Mouse (Mus musculus): Measurements from ENCODE around the gene Mbtd1. TPM values are rescaled to one million over a fixed set of nuclear protein-coding genes. Genes with fewer than 3 reads are reported as not detected.

The Mbtd1 gene
- polyA plus RNA-seq, 1 experiment from 2014 or later: 44.1 TPM

DNA sequence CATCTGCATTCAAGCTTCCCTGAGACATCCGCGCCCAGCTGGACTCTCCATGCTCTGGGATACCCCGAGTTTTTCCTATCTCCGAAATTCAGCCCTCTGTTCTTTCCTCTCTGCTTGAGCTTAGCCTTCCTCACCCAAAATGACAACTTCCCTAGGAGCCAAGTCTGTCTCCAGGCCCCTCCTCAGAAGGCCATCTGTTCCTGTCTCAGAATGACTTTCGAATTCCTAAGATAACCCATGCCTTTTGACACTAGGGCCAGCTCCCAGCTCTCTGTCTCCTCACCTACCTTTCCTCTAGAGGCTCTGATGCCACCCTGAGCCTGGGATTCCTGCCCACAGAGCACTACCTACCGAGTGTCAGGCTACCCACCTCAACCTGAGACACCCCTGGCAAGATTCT, 70.5 kb downstream of the Mbtd1 start, which contains the start of gene Nme2:
Nme2 (minus strand) TSS at position 101 of the 400 bp plus-strand sequence.
- ATAC-seq: peak; percentile 7; the same call in 1 of the 2 replicates
- no peaks in the 10 kb centered on the region for H3K9me3 ChIP-seq (ENCODE audit: control insufficient read depth, low read length)
- H3K4me3 ChIP-seq (replicated peaks; ENCODE audit: low read length): peak within 1 kb of the TSS; percentile 71
- H3K4me2 ChIP-seq (ENCODE audit: low read length): peak within 1 kb of the TSS; percentile 75
- peak within 1 kb of the TSS; percentile 70 for H3K9ac ChIP-seq (replicated peaks; ENCODE audit: low read depth, low read length)
- 2% methylated on average over 6 of the region's 6 CpGs for whole genome bisulfite sequencing
- peaks cover 18% of the 10 kb centered on the region for H3K4me1 ChIP-seq (replicated peaks; ENCODE audit: control insufficient read depth, insufficient read depth, low read length)
- H3K36me3 ChIP-seq (ENCODE audit: control insufficient read depth, insufficient read depth): peaks cover 25% of the 10 kb centered on the region
- no peaks in the 10 kb centered on the region for H3K27me3 ChIP-seq (replicated peaks; ENCODE audit: control insufficient read depth, insufficient read depth, low read length)
- peak within 1 kb of the TSS; percentile 87 for H3K27ac ChIP-seq (ENCODE audit: low read length)

DNA sequence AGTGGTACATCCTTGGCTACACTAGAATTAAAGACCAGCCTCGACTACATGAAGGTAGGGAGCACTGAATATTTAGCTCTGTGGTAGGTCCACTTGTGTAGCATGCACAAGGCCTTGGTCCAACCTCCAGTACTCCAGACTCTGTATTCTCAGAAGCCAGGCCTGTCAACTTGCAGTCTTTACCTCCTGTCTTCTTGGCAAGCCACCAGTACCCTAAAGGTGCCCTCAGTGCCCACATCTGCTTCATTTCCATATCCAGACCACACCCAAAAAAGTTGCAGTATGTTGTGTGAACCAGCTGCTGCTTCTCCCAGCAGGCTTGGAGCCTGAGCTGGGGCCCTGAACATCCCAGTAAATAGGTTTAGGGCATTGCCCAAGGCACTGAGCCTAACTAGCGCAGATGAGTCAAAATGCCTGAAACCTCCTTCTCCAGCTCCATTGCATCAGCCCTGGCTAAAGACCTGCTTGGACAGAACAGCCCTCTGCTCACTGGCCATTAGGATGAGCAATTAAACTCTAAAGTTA, 71.4 kb downstream of the Mbtd1 start:
- no peak overlapping the region for H3K9ac ChIP-seq (replicated peaks; ENCODE audit: low read depth, low read length)
- peaks cover 18% of the 10 kb centered on the region for H3K4me1 ChIP-seq (replicated peaks; ENCODE audit: control insufficient read depth, insufficient read depth, low read length)
- H3K27ac ChIP-seq (ENCODE audit: low read length): no peak overlapping the region
- peaks cover 30% of the 10 kb centered on the region for H3K36me3 ChIP-seq (ENCODE audit: control insufficient read depth, insufficient read depth)
- H3K4me3 ChIP-seq (replicated peaks; ENCODE audit: low read length): no peak overlapping the region
- H3K4me2 ChIP-seq (ENCODE audit: low read length): no peak overlapping the region
- 88% methylated on average over 2 of the region's 2 CpGs for WGBS
- H3K9me3 ChIP-seq (ENCODE audit: control insufficient read depth, low read length): no peaks in the 10 kb centered on the region
- no peak for ATAC-seq
- H3K27me3 ChIP-seq (replicated peaks; ENCODE audit: control insufficient read depth, insufficient read depth, low read length): no peaks in the 10 kb centered on the region

DNA sequence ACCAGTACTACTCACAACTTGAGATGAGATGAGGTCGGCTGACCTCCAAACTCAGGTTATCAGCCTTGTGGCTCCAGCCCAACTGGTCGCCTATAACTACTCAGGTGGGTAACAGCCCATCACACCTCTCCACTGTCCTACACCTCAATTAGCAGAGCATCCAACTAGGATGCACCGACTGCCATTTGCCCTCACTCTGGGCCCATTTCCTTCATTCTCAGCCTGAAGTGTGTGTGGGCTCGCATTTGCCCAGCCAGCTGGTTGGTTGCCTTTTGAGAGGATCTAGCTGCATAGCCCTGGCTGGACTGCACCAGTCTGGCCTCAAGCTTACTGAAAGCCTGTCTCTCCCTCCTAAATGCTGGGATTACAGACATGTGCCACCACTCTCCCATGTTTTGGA, 72.1 kb downstream of the Mbtd1 start:
- H3K27ac ChIP-seq (ENCODE audit: low read length): no peak overlapping the region
- whole genome bisulfite sequencing: 88% methylated on average over 4 of the region's 4 CpGs

DNA sequence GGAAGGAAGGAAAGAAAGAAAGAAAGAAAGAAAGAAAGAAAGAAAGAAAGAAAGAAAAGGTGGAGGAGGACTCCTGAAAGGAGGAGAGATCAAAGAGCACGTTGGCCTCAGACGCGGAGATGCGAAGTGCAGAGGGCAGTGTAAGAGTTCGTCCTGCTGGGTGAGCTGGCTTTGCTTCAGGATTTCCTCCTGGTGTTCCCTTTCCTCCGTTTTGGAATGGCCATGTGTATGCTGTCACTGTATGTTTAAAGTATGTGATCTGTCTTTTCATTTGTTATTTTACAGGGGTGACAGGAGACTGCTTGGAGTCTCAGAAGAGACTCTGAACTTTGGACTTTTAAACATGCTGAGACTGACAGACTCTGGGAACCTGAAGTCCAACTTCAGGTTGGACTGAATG, 75.8 kb downstream of the Mbtd1 start:
- Histone ChIP-seq H3K36me3 (ENCODE audit: control insufficient read depth, insufficient read depth) (peaks cover 54% of the 10 kb centered on the region), H3K4me3 (replicated peaks; ENCODE audit: low read length) (no peak overlapping the region), H3K27ac (ENCODE audit: low read length) (no peak overlapping the region), H3K4me1 (replicated peaks; ENCODE audit: control insufficient read depth, insufficient read depth, low read length) (peaks cover under 1% of the 10 kb centered on the region), H3K4me2 (ENCODE audit: low read length) (no peak overlapping the region), H3K9me3 (ENCODE audit: control insufficient read depth, low read length) (no peaks in the 10 kb centered on the region), H3K9ac (replicated peaks; ENCODE audit: low read depth, low read length) (no peak overlapping the region), H3K27me3 (replicated peaks; ENCODE audit: control insufficient read depth, insufficient read depth, low read length) (no peaks in the 10 kb centered on the region)
- 93% methylated on average over 6 of the region's 6 CpGs for WGBS
- ATAC-seq: no peak

More for the DNA sequence above, 72.1 kb downstream of the Mbtd1 start:
- peaks cover 18% of the 10 kb centered on the region for H3K4me1 ChIP-seq (replicated peaks; ENCODE audit: control insufficient read depth, insufficient read depth, low read length)
- peaks cover 36% of the 10 kb centered on the region for H3K36me3 ChIP-seq (ENCODE audit: control insufficient read depth, insufficient read depth)
- H3K4me3 ChIP-seq (replicated peaks; ENCODE audit: low read length): no peak overlapping the region
- H3K27me3 ChIP-seq (replicated peaks; ENCODE audit: control insufficient read depth, insufficient read depth, low read length): no peaks in the 10 kb centered on the region
- no peaks in the 10 kb centered on the region for H3K9me3 ChIP-seq (ENCODE audit: control insufficient read depth, low read length)
- no peak overlapping the region for H3K4me2 ChIP-seq (ENCODE audit: low read length)
- no peak for ATAC-seq
- no peak overlapping the region for H3K9ac ChIP-seq (replicated peaks; ENCODE audit: low read depth, low read length)

DNA sequence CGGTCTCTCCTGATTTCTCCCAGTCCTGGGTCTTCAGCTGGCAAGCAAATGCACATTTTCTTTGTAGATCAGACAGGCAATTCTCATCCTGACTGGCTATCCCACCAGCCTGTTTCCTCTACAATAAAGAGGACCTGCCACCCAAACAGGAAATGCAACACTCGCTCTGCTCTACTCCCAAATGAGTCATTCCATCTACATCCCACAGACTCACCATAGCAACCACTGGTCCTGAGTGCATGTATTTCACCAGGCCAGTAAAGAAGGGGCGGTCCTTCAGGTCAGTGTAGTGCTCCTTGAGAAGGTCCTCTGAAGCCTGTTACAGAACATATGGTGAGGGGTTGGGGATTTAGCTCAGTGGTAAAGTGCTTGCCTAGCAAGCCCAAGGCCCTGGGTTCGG, 77.4 kb downstream of the Mbtd1 start:
- no peak overlapping the region for H3K4me3 ChIP-seq (replicated peaks; ENCODE audit: low read length)
- peaks cover 8% of the 10 kb centered on the region for H3K4me1 ChIP-seq (replicated peaks; ENCODE audit: control insufficient read depth, insufficient read depth, low read length)
- H3K27ac ChIP-seq (ENCODE audit: low read length): no peak overlapping the region
- 79% methylated on average over 4 of the region's 4 CpGs for WGBS
- H3K9ac ChIP-seq (replicated peaks; ENCODE audit: low read depth, low read length): no peak overlapping the region
- H3K27me3 ChIP-seq (replicated peaks; ENCODE audit: control insufficient read depth, insufficient read depth, low read length): no peaks in the 10 kb centered on the region
- H3K4me2 ChIP-seq (ENCODE audit: low read length): no peak overlapping the region
- no peaks in the 10 kb centered on the region for H3K9me3 ChIP-seq (ENCODE audit: control insufficient read depth, low read length)
- H3K36me3 ChIP-seq (ENCODE audit: control insufficient read depth, insufficient read depth): peaks cover 54% of the 10 kb centered on the region
- ATAC-seq: no peak

DNA sequence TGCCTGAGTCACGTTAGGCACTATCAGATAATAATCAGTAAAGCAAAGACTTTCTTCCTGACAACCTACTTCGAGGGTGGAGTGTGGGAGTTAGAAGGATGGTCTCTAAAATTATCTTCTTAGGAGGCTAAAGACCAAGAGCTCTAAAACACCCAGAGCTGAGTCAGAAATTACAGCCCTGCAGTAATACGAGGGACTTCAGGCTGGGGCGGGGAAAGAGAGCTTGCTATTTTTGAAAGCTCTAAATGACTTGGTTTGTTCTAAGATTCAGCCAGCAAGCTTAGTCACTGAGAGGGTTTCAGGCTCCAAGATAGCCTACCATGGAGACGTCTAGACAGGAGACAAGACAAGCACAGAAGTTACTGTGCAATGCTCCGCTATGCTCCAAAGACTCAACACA, 79.7 kb downstream of the Mbtd1 start:
- Histone ChIP-seq H3K36me3 (ENCODE audit: control insufficient read depth, insufficient read depth) (peaks cover 35% of the 10 kb centered on the region), H3K4me1 (replicated peaks; ENCODE audit: control insufficient read depth, insufficient read depth, low read length) (peaks cover 13% of the 10 kb centered on the region), H3K27me3 (replicated peaks; ENCODE audit: control insufficient read depth, insufficient read depth, low read length) (no peaks in the 10 kb centered on the region), H3K9me3 (ENCODE audit: control insufficient read depth, low read length) (no peaks in the 10 kb centered on the region), H3K4me2 (ENCODE audit: low read length) (no peak overlapping the region), H3K9ac (replicated peaks; ENCODE audit: low read depth, low read length) (no peak overlapping the region), H3K4me3 (replicated peaks; ENCODE audit: low read length) (no peak overlapping the region), H3K27ac (ENCODE audit: low read length) (no peak overlapping the region)
- ATAC-seq: no peak
- 96% methylated on average over 6 of the region's 6 CpGs for WGBS

DNA sequence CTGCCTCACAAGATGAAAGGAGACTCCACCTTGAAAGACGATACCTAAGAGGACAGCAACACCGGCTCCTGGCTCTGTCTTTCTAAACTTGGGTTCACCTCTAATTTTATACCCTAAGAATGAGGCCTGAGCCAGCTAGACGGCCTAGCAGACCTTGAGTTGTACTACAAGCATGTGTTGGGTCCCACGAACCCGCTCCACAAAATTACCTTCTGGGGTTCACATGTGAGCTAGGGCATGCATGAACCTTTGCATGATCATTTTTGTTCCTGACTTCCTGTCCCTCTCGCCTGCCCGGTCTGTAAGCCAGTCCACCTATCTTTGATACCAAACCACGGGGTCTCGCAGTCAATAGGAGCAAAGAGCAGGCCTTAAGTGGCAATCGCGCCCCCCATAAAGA, 81.7 kb downstream of the Mbtd1 start:
- Histone ChIP-seq H3K27ac (ENCODE audit: low read length) (peak overlapping the region; percentile 79), H3K36me3 (ENCODE audit: control insufficient read depth, insufficient read depth) (peaks cover 21% of the 10 kb centered on the region), H3K4me1 (replicated peaks; ENCODE audit: control insufficient read depth, insufficient read depth, low read length) (peaks cover 13% of the 10 kb centered on the region), H3K9ac (replicated peaks; ENCODE audit: low read depth, low read length) (peak overlapping the region; percentile 82), H3K9me3 (ENCODE audit: control insufficient read depth, low read length) (no peaks in the 10 kb centered on the region), H3K4me2 (ENCODE audit: low read length) (peak overlapping the region; percentile 73), H3K4me3 (replicated peaks; ENCODE audit: low read length) (peak overlapping the region; percentile 86), H3K27me3 (replicated peaks; ENCODE audit: control insufficient read depth, insufficient read depth, low read length) (no peaks in the 10 kb centered on the region)
- no peak for ATAC-seq
- 5% methylated on average over 11 of the region's 11 CpGs for WGBS

DNA sequence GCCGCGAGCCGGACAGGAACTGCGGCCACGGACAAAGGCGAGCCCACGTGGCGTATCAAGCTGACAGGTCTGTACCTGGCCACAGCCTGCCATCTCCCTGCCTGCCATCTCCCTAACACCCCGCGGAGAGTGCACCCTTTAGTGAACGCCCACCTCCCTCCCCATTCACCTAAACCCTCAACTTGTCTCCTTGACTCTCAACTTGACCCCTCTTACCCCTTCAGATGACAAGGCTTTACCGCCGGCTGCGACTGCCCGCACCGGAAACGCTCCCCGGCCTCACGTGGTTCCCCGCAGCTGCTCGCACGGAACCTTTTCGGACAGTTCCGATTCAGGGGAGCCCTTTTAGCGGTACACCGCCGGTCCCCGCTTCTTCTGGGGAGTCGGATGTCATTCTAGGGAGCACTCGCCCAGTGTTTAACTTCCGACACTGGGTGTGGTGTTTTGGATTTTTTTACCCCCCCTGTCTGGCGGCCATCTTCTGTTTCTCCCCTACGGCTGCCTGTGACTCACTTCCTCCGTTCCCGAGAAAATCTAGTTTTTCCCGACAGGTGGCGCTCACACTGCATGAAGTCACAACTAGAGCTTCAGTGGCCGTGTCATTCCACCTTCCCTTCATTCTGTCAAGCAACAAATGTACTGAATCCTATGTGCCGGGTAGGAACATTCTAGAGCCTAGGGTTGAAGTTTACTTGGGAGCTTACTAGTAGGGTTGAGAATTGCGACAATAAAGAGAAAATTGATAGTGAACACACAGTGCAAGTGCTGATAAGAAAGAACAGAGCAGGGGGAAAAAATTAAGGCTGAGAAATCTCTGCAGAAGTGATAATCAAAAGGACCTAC, 82.6 kb downstream of the Mbtd1 start, which contains the start of the genes Gm20390 and Nme1:
Gm20390 (minus strand) TSS at position 289 of the 843 bp plus-strand sequence.
Nme1 (minus strand) TSS at position 517 of the 843 bp plus-strand sequence.
- Histone ChIP-seq H3K9me3 (ENCODE audit: control insufficient read depth, low read length) (no peaks in the 10 kb centered on the region), H3K9ac (replicated peaks; ENCODE audit: low read depth, low read length) (peak within 1 kb of the TSS; percentile 82), H3K4me1 (replicated peaks; ENCODE audit: control insufficient read depth, insufficient read depth, low read length) (peaks cover 13% of the 10 kb centered on the region), H3K27me3 (replicated peaks; ENCODE audit: control insufficient read depth, insufficient read depth, low read length) (no peaks in the 10 kb centered on the region), H3K4me3 (replicated peaks; ENCODE audit: low read length) (peak within 1 kb of the TSS; percentile 86), H3K4me2 (ENCODE audit: low read length) (peak within 1 kb of the TSS; percentile 73), H3K36me3 (ENCODE audit: control insufficient read depth, insufficient read depth) (peaks cover 13% of the 10 kb centered on the region), H3K27ac (ENCODE audit: low read length) (peak within 1 kb of the TSS; percentile 79)
- WGBS: under 1% methylated on average over 40 of the region's 40 CpGs
- peak; percentile 96 for ATAC-seq

DNA sequence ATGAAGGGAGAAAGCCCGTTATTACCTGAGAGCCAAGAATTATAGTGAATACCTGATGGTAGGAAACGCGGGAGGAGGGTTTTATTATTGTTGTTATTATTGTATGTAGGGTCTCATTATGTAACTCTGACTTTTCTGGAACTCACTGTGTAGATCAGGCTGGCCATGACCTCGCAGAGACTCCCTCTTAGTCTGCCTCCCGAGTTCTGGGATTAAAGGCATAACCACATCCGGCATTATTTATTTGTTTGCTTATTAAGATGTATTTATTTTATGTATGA, 83.1 kb downstream of the Mbtd1 start:
- ATAC-seq: no peak
- Histone ChIP-seq H3K36me3 (ENCODE audit: control insufficient read depth, insufficient read depth) (peaks cover 13% of the 10 kb centered on the region), H3K4me3 (replicated peaks; ENCODE audit: low read length) (peak overlapping the region; percentile 86; the same call in 1 of the 2 replicates), H3K9me3 (ENCODE audit: control insufficient read depth, low read length) (no peaks in the 10 kb centered on the region), H3K27me3 (replicated peaks; ENCODE audit: control insufficient read depth, insufficient read depth, low read length) (no peaks in the 10 kb centered on the region), H3K9ac (replicated peaks; ENCODE audit: low read depth, low read length) (no peak overlapping the region), H3K4me2 (ENCODE audit: low read length) (peak overlapping the region; percentile 39), H3K4me1 (replicated peaks; ENCODE audit: control insufficient read depth, insufficient read depth, low read length) (peaks cover 13% of the 10 kb centered on the region), H3K27ac (ENCODE audit: low read length) (peak overlapping the region; percentile 49)
- 46% methylated on average over 6 of the region's 6 CpGs for WGBS

Measured in forebrain, embryonic 16.5 days (tissue).